Mouse (Mus musculus) stomach, postnatal 0 days (tissue): ENCODE measurements around the gene Dnah12. TPM values are rescaled to one million over a fixed set of nuclear protein-coding genes. Genes with fewer than 3 reads are reported as not detected.

Experiments used
- ATAC-seq: fragments of 200-750 bp; cut with Nextera tagmentation; 2 replicates; pipeline ENCODE4 v1.8.0; 2017; ENCODE audit not compliant: low FRiP score, low TSS enrichment
- DNase-seq: peaks from one replicate; pipeline ENCODE4 v3.0.0-alpha.2; 2016; ENCODE audit warnings: low spot score
- H3K27ac ChIP-seq: fragments of 300-500 bp; sonication (generic); replicated peaks from 2 replicates; pipeline ENCODE4 v1.5.1; 2014; ENCODE audit warnings: mild to moderate bottlenecking, control low read depth
- H3K27me3 ChIP-seq: fragments of 300-500 bp; sonication (generic); 2 replicates; pipeline ENCODE4 v1.6.1; 2014; ENCODE audit warnings: low read length; ENCODE audit not compliant: control insufficient read depth, insufficient read depth
- H3K36me3 ChIP-seq: fragments of 300-500 bp; sonication (generic); 2 replicates; pipeline ENCODE4 v1.6.1; 2014; ENCODE audit warnings: low read length, mixed read lengths; ENCODE audit not compliant: control insufficient read depth, insufficient read depth
- H3K4me1 ChIP-seq: fragments of 300-500 bp; sonication (generic); replicated peaks from 2 replicates; pipeline ENCODE4 v1.6.1; 2014; ENCODE audit warnings: antibody characterized with exemption; ENCODE audit not compliant: control insufficient read depth, insufficient read depth
- H3K4me2 ChIP-seq: fragments of 300-500 bp; sonication (generic); replicated peaks from 2 replicates; pipeline ENCODE4 v1.6.1; 2014; ENCODE audit warnings: low read depth, mild to moderate bottlenecking, control low read depth, moderate library complexity
- H3K4me3 ChIP-seq: fragments of 300-500 bp; sonication (generic); 2 replicates; pipeline ENCODE4 v1.5.1; 2014; ENCODE audit warnings: low read depth, low read length, control low read depth
- H3K9ac ChIP-seq: fragments of 300-500 bp; sonication (generic); 2 replicates; pipeline ENCODE4 v1.6.1; 2014; ENCODE audit warnings: mild to moderate bottlenecking, low read length, control low read depth, mixed read lengths
- H3K9me3 ChIP-seq: fragments of 300-500 bp; sonication (generic); 2 replicates; pipeline ENCODE4 v1.6.1; 2016; ENCODE audit warnings: low read length; ENCODE audit not compliant: control insufficient read depth
- CTCF ChIP-seq: IDR thresholded peaks from 2 replicates; pipeline ENCODE4 v1.5.1; 2016; ENCODE audit warnings: antibody characterized with exemption, low read depth, mild to moderate bottlenecking, moderate library complexity
- EP300 ChIP-seq: optimal IDR thresholded peaks from 2 replicates; pipeline ENCODE3; 2016; ENCODE audit warnings: antibody characterized with exemption
- WGBS: fragments of 180-500 bp; shearing (Covaris S2); extraction: QIAGEN DNeasy Blood & Tissue Kit; methylation state at CpG from one replicate; pipeline ENCODE4 v1.1.7; 2014; 5-methylcytosine and 5-hydroxymethylcytosine counted together
- polyA plus RNA-seq: library from polyadenylated mRNA; unstranded; fragments of >200 nt; fragmentation: Nextera tagmentation; extraction: Ambion mirVana; gene quantifications from 2 replicates; pipeline ENCODE4 v1.2.1, GENCODE M21; 2015

The Dnah12 gene
- polyA plus RNA-seq, 1 experiment from 2014 or later: 0.02 TPM

GRCm38 (mm10) chr14:26662016-26662415, 31.1 kb upstream of the Dnah12 start:
- Histone ChIP-seq H3K9ac (no peak overlapping the region), H3K36me3 (peaks cover 3% of the 10 kb centered on the region; the same call in 1 of the 2 replicates), H3K4me1 (no peaks in the 10 kb centered on the region), H3K27ac (no peak overlapping the region), H3K4me2 (no peak overlapping the region), H3K4me3 (no peak overlapping the region), H3K9me3 (no peaks in the 10 kb centered on the region), H3K27me3 (no peaks in the 10 kb centered on the region)
- DNase-seq (no peak), ATAC-seq (no peak)
- 78% methylated on average over 3 of the region's 3 CpGs for WGBS
- TF ChIP-seq EP300: no peak

GRCm38 (mm10) chr14:26662488-26662887, 30.6 kb upstream of the Dnah12 start:
- Histone ChIP-seq H3K27ac (no peak overlapping the region), H3K9ac (no peak overlapping the region), H3K4me2 (no peak overlapping the region), H3K9me3 (no peaks in the 10 kb centered on the region), H3K4me3 (no peak overlapping the region), H3K36me3 (peaks cover 3% of the 10 kb centered on the region; the same call in 1 of the 2 replicates), H3K4me1 (no peaks in the 10 kb centered on the region), H3K27me3 (no peaks in the 10 kb centered on the region)
- WGBS: 85% methylated on average over 2 of the region's 2 CpGs
- ATAC-seq (no peak), DNase-seq (no peak)
- TF ChIP-seq EP300 (no peak), CTCF (no peak)

GRCm38 (mm10) chr14:26663851-26664250, 29.2 kb upstream of the Dnah12 start:
- WGBS: 83% methylated on average over 2 of the region's 2 CpGs
- ATAC-seq (no peak), DNase-seq (no peak)
- H3K4me1 ChIP-seq: peaks cover 2% of the 10 kb centered on the region; the same call in 1 of the 2 replicates
- H3K27me3 ChIP-seq: no peaks in the 10 kb centered on the region
- H3K9me3 ChIP-seq: no peaks in the 10 kb centered on the region
- H3K4me2 ChIP-seq: no peak overlapping the region
- H3K9ac ChIP-seq: no peak overlapping the region
- H3K4me3 ChIP-seq: no peak overlapping the region
- peaks cover 3% of the 10 kb centered on the region; the same call in 1 of the 2 replicates for H3K36me3 ChIP-seq
- no peak overlapping the region for H3K27ac ChIP-seq
- TF ChIP-seq CTCF: no peak
- no peak for TF ChIP-seq EP300

- no peaks in the 10 kb centered on the region for H3K27me3 ChIP-seq
- WGBS: 7% methylated on average over 6 of the region's 6 CpGs
- H3K4me3 ChIP-seq: peak overlapping the region; percentile 87
- H3K9ac ChIP-seq: peak overlapping the region; percentile 92
- H3K27ac ChIP-seq: no peak overlapping the region; the same call in 1 of the 2 replicates
- DNase-seq (no peak), ATAC-seq (peak; percentile 4; the same call in 1 of the 2 replicates)
- TF ChIP-seq EP300: no peak
- TF ChIP-seq CTCF: no peak
- H3K36me3 ChIP-seq: peaks cover 3% of the 10 kb centered on the region; the same call in 1 of the 2 replicates
- H3K4me1 ChIP-seq: peaks cover 2% of the 10 kb centered on the region; the same call in 1 of the 2 replicates
- no peaks in the 10 kb centered on the region for H3K9me3 ChIP-seq
- peak overlapping the region; percentile 93 for H3K4me2 ChIP-seq
These were observed 25.1 kb upstream of the Dnah12 start for GRCm38 (mm10) chr14:26667991-26668370.

GRCm38 (mm10) chr14:26668371-26669291, 24.4 kb upstream of the Dnah12 start:
- H3K4me1 ChIP-seq: peaks cover 2% of the 10 kb centered on the region; the same call in 1 of the 2 replicates
- under 1% methylated on average over 70 of the region's 73 CpGs for WGBS
- no peaks in the 10 kb centered on the region for H3K9me3 ChIP-seq
- no peaks in the 10 kb centered on the region for H3K27me3 ChIP-seq
- DNase-seq (peak; percentile 63), ATAC-seq (peak; percentile 55)
- peak overlapping the region; percentile 93 for H3K4me2 ChIP-seq
- H3K4me3 ChIP-seq: peak overlapping the region; percentile 87
- peaks cover 3% of the 10 kb centered on the region; the same call in 1 of the 2 replicates for H3K36me3 ChIP-seq
- TF ChIP-seq CTCF (0 out of 2 replicates have a peak, but pooled peaks have one; percentile 22), EP300 (no peak)
- H3K9ac ChIP-seq: peak overlapping the region; percentile 92
- peak overlapping the region; percentile 93 for H3K27ac ChIP-seq
